Mouse (Mus musculus): ENCODE measurements around the gene Rsph3b.
"Not testable (repeated sequence)": the region's sequence is repeated elsewhere in the genome, so short reads cannot be mapped to it uniquely, and the experiment has no call there.

Gene Rsph3b

DNA sequence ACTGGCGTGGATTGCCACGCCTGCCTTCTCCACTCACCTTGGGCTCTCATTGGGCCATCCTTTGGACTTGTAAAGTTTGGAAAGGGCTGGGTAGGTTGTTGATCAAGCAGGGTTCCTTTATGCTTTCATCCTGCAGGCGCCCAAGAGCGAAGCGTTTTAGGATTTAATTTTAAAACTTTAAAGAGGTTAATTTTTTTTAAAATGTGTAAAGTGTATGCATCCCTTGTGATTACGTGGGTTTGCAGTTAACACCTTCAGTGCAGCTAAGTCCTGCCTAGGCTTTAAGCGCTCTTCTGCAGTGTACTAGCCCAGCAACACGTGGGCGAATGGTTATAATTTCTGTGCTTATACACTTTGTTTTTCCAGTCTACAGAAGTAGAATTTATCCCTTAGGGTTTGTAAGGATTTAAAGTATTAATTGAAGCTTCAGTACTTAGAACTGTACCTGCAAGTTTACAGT is 317 bp upstream of the Rsph3b start:
- not testable (repeated sequence) for DNase-seq

DNA sequence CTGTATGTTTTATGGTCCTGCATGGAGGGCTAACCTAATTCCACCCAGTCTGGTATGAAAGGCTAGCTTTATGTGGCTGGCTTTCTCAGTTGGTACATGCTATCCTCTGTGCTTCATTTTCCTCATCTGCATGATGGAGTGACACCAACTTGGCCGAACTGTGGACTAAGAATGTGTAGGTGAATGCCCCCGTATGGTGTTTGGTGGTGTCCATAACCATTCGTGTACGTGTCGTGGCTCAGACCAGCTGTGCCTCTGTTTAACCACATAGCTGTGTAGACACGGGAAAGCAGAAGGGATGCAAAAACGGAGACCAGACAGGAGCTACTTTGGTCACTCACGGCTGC is 872 bp downstream of the Rsph3b start:
- DNase-seq = not testable (repeated sequence)

DNA sequence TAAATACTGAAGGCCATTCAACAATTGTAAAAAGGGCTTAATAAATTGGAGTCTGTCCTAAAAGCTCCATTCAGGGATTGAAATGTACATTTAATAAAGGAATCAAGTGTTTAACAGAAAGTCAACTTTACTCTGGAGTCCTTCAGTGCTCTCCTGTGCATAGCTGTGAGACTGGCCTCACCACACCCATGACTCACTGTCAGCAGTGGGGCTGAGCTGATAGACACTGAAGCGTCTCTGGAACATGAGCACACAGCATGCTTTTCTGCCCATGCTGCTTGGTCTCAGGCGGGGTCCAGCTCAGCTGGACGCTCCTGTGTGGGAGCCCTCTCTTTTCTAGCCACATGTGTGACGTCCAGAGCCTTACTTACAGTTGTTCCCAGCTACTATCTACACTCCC is 5.9 kb downstream of the Rsph3b start:
- not testable (repeated sequence) for DNase-seq

- not testable (repeated sequence) for DNase-seq
These were observed 16.9 kb downstream of the Rsph3b start for GRCm38 (mm10) chr17:6931625-6932024.

- not testable (repeated sequence) for DNase-seq
These were observed 28.1 kb downstream of the Rsph3b start for GRCm38 (mm10) chr17:6920351-6920894.

- not testable (repeated sequence) for DNase-seq
These were observed 29.1 kb downstream of the Rsph3b start for GRCm38 (mm10) chr17:6919388-6919787.

- DNase-seq = not testable (repeated sequence)
These were observed 33.2 kb downstream of the Rsph3b start for GRCm38 (mm10) chr17:6915282-6915681.

- not testable (repeated sequence) for DNase-seq
These were observed 34.4 kb downstream of the Rsph3b start for GRCm38 (mm10) chr17:6914066-6914465.

DNA sequence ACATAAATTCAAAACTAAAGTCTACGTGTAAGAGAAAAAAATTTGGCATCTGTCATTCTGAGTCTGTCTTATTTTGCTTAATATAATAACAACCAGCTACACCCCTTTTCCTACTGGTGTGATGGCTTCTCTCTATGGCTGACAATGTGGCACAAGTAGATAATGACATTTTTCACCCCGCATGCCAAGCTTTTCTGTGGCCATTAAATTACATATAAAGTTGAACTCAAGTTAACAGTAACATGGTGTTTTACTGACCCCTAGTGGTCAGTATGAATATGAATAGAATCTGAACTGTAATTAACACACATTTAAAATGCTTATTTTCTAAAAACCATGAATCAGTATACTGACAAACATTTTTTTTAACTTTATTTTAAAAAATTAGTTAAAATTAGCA is 48.1 kb downstream of the Rsph3b start:
- not testable (repeated sequence) for DNase-seq

GRCm38 (mm10) chr17:6897996-6898562 is 50.4 kb downstream of the Rsph3b start:
- DNase-seq = not testable (repeated sequence)

- DNase-seq = no peak
These were observed 51.7 kb downstream of the Rsph3b start for GRCm38 (mm10) chr17:6896756-6897155.

DNA sequence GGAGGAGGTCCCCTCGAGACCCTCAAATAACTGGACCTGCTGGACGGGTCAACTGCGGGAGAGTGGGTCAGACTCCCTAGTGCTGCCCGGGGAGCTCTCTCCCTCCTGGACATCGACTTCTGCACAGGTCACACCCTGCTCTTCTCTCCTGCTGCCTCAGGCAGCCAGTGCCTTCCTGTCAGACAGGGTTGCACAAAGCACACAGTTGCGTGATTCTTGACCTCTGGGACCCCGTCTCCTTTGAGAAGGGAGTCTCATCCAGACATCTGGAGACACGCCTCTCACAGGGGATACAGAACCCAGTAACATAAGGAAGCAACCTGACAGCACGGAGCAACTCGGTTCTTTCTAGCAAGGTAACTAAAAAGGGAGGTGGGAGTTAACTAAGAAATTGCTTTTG is 55.1 kb downstream of the Rsph3b start:
- DNase-seq = no peak

DNA sequence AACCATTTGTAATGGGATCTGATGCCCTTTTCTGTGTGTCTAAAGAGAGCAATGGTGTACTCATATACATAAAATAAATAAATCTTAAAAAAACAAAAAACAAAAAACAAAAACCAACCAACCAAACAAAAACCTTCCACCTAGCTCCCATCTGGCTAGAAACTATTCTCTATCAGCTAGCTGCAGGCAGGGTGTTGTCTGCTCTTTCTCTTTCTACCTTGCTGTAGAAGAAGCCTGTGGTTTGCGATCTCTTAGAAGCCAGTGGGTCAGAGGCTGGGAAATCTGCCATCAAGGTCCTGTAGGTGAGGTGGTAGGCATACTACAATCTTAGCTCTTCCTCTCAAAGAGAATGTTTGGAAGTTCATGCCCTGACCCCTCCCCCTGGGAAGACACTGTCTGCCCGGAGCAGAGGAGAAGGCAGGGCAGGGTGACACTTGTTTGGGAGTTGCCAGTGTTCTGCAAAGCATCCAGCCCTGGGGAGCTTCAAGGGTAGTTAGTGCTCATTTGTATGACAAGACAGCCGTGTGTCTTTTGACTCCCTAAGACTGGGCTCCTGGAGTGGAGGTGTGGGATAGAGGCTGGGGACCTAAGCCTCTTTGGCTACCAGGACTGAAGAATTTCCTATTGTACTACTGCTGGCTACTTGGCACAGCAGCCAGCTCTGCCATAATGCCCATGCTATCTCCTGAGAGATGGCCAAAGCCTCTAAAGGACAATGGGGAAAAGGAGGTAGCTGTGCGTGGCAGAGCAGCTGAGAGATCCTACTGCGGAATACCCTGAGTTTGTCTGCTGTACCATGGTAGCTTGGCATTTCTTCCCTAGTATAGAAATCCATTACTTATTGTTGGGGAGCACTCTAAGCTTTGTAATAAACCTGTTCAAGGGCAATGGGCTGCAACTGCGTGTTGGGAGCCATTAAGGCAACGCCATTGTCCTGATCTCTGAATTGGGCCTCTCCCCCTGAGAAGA is 56.2 kb downstream of the Rsph3b start:
- no peak for DNase-seq

- no peak for DNase-seq
These were observed 62.0 kb downstream of the Rsph3b start for GRCm38 (mm10) chr17:6886445-6886844.

DNA sequence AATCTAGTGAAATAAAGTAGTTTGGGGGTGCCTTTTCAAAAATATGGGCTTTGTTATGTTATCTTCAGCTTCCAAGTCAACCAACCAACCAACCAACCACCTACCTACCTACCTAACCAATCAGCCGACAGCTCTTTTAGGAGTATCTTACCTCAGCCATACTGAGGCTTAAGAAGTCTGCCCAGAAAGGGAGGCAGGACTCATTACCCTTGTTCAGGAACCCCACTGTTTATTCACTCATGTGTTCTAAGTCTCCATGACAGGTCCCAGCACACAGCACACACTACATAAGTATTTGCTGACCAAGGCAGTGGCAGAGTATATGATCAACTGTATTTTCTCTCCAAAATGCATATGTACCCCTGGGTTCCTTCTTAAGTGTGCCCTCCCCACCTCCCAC is 64.0 kb downstream of the Rsph3b start:
- no peak for DNase-seq

DNA sequence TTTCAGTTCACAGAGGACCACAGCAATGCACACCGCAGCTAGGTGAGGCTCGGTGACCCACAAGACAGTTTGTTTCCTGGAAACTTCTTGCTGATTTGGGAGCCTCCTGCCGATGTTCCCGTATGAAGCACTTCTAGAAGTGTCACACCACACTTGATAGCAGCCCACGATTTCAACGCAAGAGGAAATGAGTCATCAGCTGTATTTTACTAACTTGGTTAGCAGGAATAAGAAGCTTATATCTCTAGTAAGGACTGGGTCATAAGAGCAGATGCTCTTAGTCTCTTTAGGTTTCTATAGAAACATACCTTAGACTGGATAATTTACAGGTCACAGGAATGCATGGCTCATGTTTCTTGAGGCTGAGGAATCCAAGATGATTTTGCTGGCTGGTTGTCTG is 67.2 kb downstream of the Rsph3b start:
- no peak for DNase-seq

DNA sequence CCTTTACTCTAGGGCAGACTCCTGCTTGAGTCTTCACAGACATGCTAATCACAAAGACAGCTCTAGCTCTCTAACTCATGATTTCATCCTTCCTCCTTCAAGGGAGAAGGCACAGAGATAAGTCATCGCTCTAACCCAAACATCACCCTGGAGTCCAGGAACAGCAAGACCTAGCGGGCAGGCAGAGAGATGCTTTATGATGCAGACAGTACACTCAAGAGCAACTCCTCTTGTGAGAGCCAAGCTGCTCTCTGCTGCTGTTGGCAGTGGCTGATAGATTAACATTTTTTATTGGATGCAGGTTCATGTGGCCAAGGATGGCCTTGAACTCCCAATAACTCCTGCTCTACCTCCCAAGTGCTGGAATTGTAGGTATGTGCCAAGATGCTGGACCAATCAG is 77.1 kb downstream of the Rsph3b start:
- DNase-seq = no peak

DNA sequence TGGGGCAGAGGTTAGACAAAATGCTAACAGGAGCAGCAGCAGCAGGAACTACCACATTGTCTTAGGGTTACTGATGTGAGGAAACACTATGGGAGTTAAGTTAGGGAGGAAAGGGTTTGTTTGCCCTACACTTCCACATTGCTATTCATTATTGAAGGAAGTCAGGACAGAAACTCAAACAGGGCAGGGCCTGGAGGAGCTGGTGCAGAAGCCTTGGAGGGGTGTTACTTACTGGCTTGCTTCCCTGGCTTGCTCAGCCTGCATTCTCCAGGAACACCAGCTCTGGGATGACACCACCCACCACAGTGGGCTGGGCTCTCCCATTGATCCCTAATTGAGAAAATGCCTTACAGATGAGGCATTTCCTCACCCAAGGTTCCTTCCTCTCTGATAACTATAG is 79.7 kb downstream of the Rsph3b start:
- no peak for DNase-seq

DNA sequence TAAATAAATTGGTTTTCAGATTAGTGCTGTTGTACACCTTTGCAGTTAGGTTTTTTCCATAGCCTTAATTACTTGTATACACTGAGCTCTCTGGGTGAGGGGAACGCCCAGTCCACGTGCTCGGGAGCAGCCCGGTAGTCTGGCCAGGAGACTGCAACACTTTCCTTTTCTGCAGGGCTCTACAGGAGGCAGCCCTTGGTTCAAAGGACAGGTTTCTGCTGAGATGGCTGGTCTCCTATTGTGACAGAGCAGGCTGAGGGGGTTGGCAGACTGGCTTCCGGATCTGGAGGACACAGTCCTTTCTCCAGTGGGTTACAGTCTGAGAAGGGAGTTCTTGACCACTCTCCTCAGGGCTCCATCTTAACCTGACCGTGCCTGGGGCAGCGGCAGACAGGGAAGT is 80.7 kb downstream of the Rsph3b start:
- no peak for DNase-seq

- no peak for DNase-seq
These were observed 81.9 kb downstream of the Rsph3b start for GRCm38 (mm10) chr17:6866576-6866975.

- DNase-seq = no peak
These were observed 82.9 kb downstream of the Rsph3b start for GRCm38 (mm10) chr17:6865580-6865979.

GRCm38 (mm10) chr17:6864869-6865268 is 83.6 kb downstream of the Rsph3b start:
- DNase-seq = no peak

GRCm38 (mm10) chr17:6863521-6863920 is 85.0 kb downstream of the Rsph3b start:
- DNase-seq = no peak
